Mouse (Mus musculus): ENCODE measurements at regions not wholly inside any gene's neighbourhood (a gene's known extent, or its start where the extent isn't known, plus 50 kb on each side); places are given as distances from the start of the nearest gene placed in this dataset.

DNA sequence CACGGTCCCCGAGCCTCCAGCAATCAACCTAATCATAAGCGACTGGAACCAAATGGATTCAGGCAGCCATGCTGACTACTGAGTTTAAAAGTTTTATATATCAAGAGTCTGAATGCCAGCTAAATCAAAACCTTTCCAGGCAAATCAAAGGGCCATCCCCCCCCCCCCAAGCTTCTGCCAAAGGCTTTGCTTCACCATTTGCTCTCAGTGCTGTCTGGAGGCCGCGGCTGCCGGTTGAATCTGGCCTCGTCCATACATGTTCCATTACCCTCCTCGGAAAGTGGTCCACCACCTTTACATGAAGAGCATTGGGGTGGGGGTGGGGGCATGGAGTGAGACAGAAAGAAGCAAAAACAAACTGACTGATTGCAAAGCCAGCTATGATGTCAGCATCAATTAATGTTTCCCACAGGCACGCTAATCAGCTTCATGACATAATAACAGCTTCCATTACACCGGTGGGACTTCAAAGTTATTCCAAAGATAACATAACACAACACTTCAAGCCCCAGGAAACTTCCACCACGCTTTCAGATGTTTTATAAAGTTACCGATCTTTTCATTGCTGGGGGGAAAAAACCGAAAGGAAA lies 116.6 kb upstream of the Irx5 start:
- Histone ChIP-seq H3K36me3 (ENCODE audit: control insufficient read depth, insufficient read depth) (no peaks in the 10 kb centered on the region), H3K27ac (ENCODE audit: low read depth, low read length) (no peak overlapping the region), H3K4me3 (ENCODE audit: low read depth, low read length) (no peak overlapping the region), H3K9me3 (ENCODE audit: control insufficient read depth) (no peaks in the 10 kb centered on the region), H3K27me3 (replicated peaks; ENCODE audit: control insufficient read depth, insufficient read depth, low read length) (no peaks in the 10 kb centered on the region), H3K4me2 (replicated peaks; ENCODE audit: low read depth) (no peak overlapping the region), H3K4me1 (replicated peaks; ENCODE audit: control insufficient read depth, insufficient read depth, low read length) (no peaks in the 10 kb centered on the region), H3K9ac (ENCODE audit: low read depth, low read length) (no peak overlapping the region)
- WGBS: 76% methylated on average over 13 of the region's 13 CpGs
- no peak for ATAC-seq
- TF ChIP-seq CTCF (IDR thresholded peaks at IDR 0.05; ENCODE audit: low read depth): no peak

DNA sequence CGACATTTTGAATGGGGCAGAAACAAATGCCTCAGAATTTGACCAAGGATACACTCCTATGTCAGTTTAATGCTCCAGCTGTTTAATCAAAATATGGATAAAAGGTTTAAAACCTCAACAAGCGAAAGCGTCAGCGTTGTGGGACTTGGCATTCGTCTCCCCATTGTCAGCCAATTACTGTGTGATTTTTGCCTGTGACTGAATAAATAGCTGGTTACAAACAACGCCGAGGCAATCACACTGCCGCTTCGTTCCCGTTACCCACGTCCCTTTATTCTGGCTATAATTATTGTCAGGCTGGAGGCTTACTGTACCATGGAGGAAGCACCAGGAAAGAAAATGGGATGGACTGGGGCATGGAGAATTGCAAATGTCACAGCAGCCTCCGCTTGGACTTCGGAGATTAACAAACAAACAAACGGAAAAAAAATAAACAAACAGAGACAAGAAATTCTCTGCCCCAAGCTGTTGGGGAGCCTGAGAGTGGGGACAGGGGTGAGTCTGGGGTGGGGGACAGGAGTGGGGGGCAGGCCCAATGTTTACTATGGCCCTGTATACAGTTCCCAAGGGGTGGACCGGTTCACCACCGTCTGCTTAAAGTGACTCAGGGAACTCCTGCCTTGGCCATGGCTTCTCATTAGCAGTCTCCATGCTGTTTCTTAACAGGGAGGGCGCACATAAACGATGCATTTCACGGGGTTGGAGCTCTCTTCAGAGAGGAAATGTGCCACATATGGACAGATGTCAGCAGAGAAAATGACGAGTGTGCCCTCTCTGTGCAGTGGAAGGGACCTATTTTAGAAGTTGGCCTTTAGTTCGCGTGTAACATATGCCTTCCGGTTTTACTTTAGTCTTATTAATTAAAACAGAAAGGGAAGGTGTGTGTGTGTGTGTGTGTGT lies 125.8 kb upstream of the Irx5 start:
- H3K4me2 ChIP-seq (replicated peaks; ENCODE audit: low read depth): no peak overlapping the region
- H3K4me3 ChIP-seq (ENCODE audit: low read depth, low read length): no peak overlapping the region
- no peaks in the 10 kb centered on the region for H3K27me3 ChIP-seq (replicated peaks; ENCODE audit: control insufficient read depth, insufficient read depth, low read length)
- no peaks in the 10 kb centered on the region for H3K36me3 ChIP-seq (ENCODE audit: control insufficient read depth, insufficient read depth)
- H3K9me3 ChIP-seq (ENCODE audit: control insufficient read depth): no peaks in the 10 kb centered on the region
- H3K27ac ChIP-seq (ENCODE audit: low read depth, low read length): no peak overlapping the region
- no peaks in the 10 kb centered on the region for H3K4me1 ChIP-seq (replicated peaks; ENCODE audit: control insufficient read depth, insufficient read depth, low read length)
- TF ChIP-seq CTCF (IDR thresholded peaks at IDR 0.05; ENCODE audit: low read depth): no peak
- ATAC-seq: no peak
- 61% methylated on average over 23 of the region's 23 CpGs for WGBS
- H3K9ac ChIP-seq (ENCODE audit: low read depth, low read length): no peak overlapping the region

DNA sequence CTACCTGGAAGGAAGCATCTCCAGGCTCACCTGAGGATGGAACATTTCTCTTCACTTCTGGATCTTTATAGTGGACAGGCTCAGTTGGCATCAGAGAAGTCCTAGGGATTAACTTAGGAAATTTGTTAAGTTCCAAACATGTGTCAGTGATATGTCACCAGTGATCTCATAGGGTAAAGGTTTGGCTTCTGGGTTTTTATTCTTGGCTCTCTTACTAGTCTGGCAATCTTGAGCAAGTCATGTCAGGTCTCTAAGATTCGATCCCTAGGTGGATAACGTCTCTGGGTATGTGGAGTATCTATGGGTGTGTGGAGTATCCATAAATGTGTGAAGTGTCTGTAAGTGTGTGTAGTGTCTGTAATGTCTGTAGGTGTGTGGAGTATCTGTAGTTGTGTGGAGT lies 127.9 kb upstream of the Irx5 start:
- H3K9me3 ChIP-seq (ENCODE audit: control insufficient read depth): no peaks in the 10 kb centered on the region
- TF ChIP-seq CTCF (IDR thresholded peaks at IDR 0.05; ENCODE audit: low read depth): no peak

DNA sequence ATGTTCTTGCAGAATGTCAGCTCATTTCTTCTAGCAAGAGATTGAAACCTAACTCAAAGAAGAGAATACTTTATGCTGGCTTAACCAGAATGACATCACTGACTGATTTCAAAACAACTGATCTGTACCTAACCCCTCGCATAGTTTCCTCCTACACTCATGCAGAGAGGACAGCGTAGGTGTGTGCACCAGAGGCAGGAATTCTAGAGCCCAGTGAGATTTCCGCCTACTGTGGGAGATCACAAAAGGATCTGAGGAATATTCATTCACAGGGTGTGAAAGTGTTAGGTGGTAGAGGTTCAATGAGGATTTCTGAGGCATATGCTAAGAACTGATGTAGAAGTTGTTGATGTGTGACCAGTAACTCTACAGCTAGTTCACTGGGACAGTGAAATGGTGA lies 132.5 kb upstream of the Irx5 start:
- Histone ChIP-seq H3K27me3 (replicated peaks; ENCODE audit: control insufficient read depth, insufficient read depth, low read length) (no peaks in the 10 kb centered on the region), H3K9ac (ENCODE audit: low read depth, low read length) (no peak overlapping the region), H3K4me1 (replicated peaks; ENCODE audit: control insufficient read depth, insufficient read depth, low read length) (no peaks in the 10 kb centered on the region), H3K36me3 (ENCODE audit: control insufficient read depth, insufficient read depth) (no peaks in the 10 kb centered on the region), H3K4me2 (replicated peaks; ENCODE audit: low read depth) (no peak overlapping the region), H3K27ac (ENCODE audit: low read depth, low read length) (no peak overlapping the region), H3K9me3 (ENCODE audit: control insufficient read depth) (no peaks in the 10 kb centered on the region), H3K4me3 (ENCODE audit: low read depth, low read length) (no peak overlapping the region)
- TF ChIP-seq CTCF (IDR thresholded peaks at IDR 0.05; ENCODE audit: low read depth): no peak
- 87% methylated on average over 3 of the region's 3 CpGs for WGBS
- ATAC-seq: no peak

More for the DNA sequence above, 127.9 kb upstream of the Irx5 start:
- ATAC-seq: no peak
- Histone ChIP-seq H3K4me2 (replicated peaks; ENCODE audit: low read depth) (no peak overlapping the region), H3K4me1 (replicated peaks; ENCODE audit: control insufficient read depth, insufficient read depth, low read length) (no peaks in the 10 kb centered on the region), H3K9ac (ENCODE audit: low read depth, low read length) (no peak overlapping the region), H3K4me3 (ENCODE audit: low read depth, low read length) (no peak overlapping the region), H3K27ac (ENCODE audit: low read depth, low read length) (no peak overlapping the region), H3K36me3 (ENCODE audit: control insufficient read depth, insufficient read depth) (no peaks in the 10 kb centered on the region), H3K27me3 (replicated peaks; ENCODE audit: control insufficient read depth, insufficient read depth, low read length) (no peaks in the 10 kb centered on the region)
- WGBS: 96% methylated on average over 2 of the region's 2 CpGs

DNA sequence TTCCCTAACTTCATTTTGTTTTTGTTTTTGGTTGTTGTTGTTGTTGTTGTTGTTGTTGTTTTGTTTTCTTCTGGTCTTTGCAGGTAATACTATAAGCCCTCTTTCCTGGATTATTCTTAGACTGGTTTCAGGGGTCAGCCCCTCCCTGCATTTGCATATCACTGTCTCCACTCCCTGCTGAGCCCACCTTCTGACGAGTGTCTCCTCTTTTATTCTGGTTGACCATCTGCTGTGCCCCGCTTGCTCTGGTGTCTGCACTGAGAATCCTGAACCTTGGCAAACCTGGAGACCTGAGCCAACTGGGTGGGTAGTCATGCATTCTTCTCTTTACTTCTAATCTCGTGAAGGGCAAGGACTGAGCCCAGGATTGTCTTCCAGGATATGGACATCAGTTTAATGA lies 134.4 kb upstream of the Irx5 start:
- no peak overlapping the region for H3K4me3 ChIP-seq (ENCODE audit: low read depth, low read length)
- no peaks in the 10 kb centered on the region for H3K4me1 ChIP-seq (replicated peaks; ENCODE audit: control insufficient read depth, insufficient read depth, low read length)
- H3K27me3 ChIP-seq (replicated peaks; ENCODE audit: control insufficient read depth, insufficient read depth, low read length): no peaks in the 10 kb centered on the region
- no peaks in the 10 kb centered on the region for H3K36me3 ChIP-seq (ENCODE audit: control insufficient read depth, insufficient read depth)
- H3K9ac ChIP-seq (ENCODE audit: low read depth, low read length): no peak overlapping the region
- WGBS: 59% methylated on average over 3 of the region's 3 CpGs
- H3K27ac ChIP-seq (ENCODE audit: low read depth, low read length): no peak overlapping the region
- no peaks in the 10 kb centered on the region for H3K9me3 ChIP-seq (ENCODE audit: control insufficient read depth)
- ATAC-seq: no peak
- no peak overlapping the region for H3K4me2 ChIP-seq (replicated peaks; ENCODE audit: low read depth)
- TF ChIP-seq CTCF (IDR thresholded peaks at IDR 0.05; ENCODE audit: low read depth): no peak

DNA sequence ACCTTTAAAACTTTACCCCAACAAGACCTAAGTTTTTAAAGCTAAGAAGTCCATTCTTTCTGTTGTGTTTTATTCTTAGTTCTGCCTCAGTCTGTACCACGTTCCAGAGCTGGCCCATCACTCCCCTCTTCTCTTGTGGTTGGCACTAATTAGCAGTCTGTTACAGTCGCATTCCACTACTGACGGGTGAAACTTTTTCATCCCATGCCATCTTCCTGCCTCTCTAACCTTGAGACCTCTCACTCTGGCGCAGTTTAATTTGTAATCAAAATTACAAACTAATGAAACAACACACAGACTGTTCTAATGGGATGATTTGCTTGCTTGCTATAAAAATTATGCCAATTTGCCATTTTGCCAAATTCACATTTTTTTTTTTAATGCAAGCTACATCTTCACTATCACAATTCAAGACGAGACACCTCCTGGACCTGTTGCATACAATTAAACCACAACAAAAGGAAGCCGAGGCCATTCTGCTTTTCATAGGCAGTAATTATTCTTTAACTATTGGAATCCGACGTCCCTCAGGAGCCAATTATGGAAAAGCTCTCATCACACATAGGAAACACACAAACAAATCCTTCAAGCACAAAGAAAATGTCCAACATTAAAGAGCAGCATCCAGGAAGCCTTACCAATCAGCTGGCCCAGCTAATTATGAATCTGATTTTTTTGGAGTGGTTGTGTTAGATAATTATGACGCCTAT lies 138.1 kb upstream of the Irx5 start:
- ATAC-seq: no peak
- H3K9ac ChIP-seq (ENCODE audit: low read depth, low read length): no peak overlapping the region
- H3K4me3 ChIP-seq (ENCODE audit: low read depth, low read length): no peak overlapping the region
- WGBS: 78% methylated on average over 9 of the region's 9 CpGs
- no peak overlapping the region for H3K4me2 ChIP-seq (replicated peaks; ENCODE audit: low read depth)
- no peak overlapping the region for H3K27ac ChIP-seq (ENCODE audit: low read depth, low read length)
- no peaks in the 10 kb centered on the region for H3K36me3 ChIP-seq (ENCODE audit: control insufficient read depth, insufficient read depth)
- H3K27me3 ChIP-seq (replicated peaks; ENCODE audit: control insufficient read depth, insufficient read depth, low read length): no peaks in the 10 kb centered on the region
- TF ChIP-seq CTCF (IDR thresholded peaks at IDR 0.05; ENCODE audit: low read depth): no peak
- H3K9me3 ChIP-seq (ENCODE audit: control insufficient read depth): no peaks in the 10 kb centered on the region
- H3K4me1 ChIP-seq (replicated peaks; ENCODE audit: control insufficient read depth, insufficient read depth, low read length): no peaks in the 10 kb centered on the region
